ENCODE assay signal across 8 mouse cellular contexts in genomic region chr6:99026635-99027541, GRCm38 (mm10).
DNase-seq lines count a peak whose midpoint lies in the region; ATAC-seq and TF ChIP-seq lines count a peak whose summit lies in the region.

No protein-coding gene starts in this region.

- intact Hi-C loops in gastrocnemius, postnatal 36 days (cut with DNase I), result no loop called here

- peaks cover 4% of the 10 kb centered on the region; the same call in 1 of the 2 replicates for H3K27me3 ChIP-seq in embryonic facial prominence, embryonic 10.5 days (replicated peaks; ENCODE audit: low read depth, poor library complexity, severe bottlenecking)
- peaks cover 21% of the 10 kb centered on the region; the same call in 1 of the 2 replicates for H3K27me3 ChIP-seq in hindbrain, embryonic 15.5 days
- H3K27me3 ChIP-seq in megakaryocyte, embryonic 14.5 days (replicated peaks), result no peaks in the 10 kb centered on the region

- peak overlapping the region; percentile 87 for H3K4me2 ChIP-seq in hindbrain, embryonic 15.5 days

- TF ChIP-seq POLR2A in lung, adult 2 months (IDR thresholded peaks at IDR 0.05; ENCODE audit: borderline replicate concordance, extremely low read depth, low read depth, low read length), result no peak

- peak overlapping the region; percentile 35 for H3K9ac ChIP-seq in hindbrain, embryonic 15.5 days

- H3K36me3 ChIP-seq in embryonic facial prominence, embryonic 10.5 days (replicated peaks), result no peaks in the 10 kb centered on the region
- H3K36me3 ChIP-seq in hindbrain, embryonic 15.5 days, result no peaks in the 10 kb centered on the region
- no peaks in the 10 kb centered on the region for H3K36me3 ChIP-seq in megakaryocyte, embryonic 14.5 days (replicated peaks; ENCODE audit: low read length)

- H3K4me3 ChIP-seq in lung, adult 2 months (replicated peaks; ENCODE audit: extremely low read depth, low read depth, low read length), result peak overlapping the region; percentile 99
- peak overlapping the region; percentile 83 for H3K4me3 ChIP-seq in embryonic facial prominence, embryonic 10.5 days
- peak overlapping the region; percentile 50 for H3K4me3 ChIP-seq in hindbrain, embryonic 15.5 days
- peak overlapping the region; percentile 94 for H3K4me3 ChIP-seq in megakaryocyte, embryonic 14.5 days (replicated peaks)

- whole genome bisulfite sequencing in lung, adult 2 months, result 22% methylated on average over 19 of the region's 19 CpGs
- 13% methylated on average over 19 of the region's 19 CpGs for WGBS in embryonic facial prominence, embryonic 10.5 days
- WGBS in hindbrain, embryonic 15.5 days, result 13% methylated on average over 19 of the region's 19 CpGs

- no peak for DNase-seq in lung, adult 2 months
- DNase-seq in lung, postnatal 10 days, result no peak
- DNase-seq in embryonic facial prominence, embryonic 10.5 days (ENCODE audit: low spot score), result peak; percentile 41
- peak; percentile 51 for DNase-seq in thymus, postnatal 14 days
- DNase-seq in gastrocnemius, postnatal 36 days, result no peak
- no peak for DNase-seq in cerebellum, adult 9-11 months

- peak overlapping the region; percentile 91 for H3K27ac ChIP-seq in embryonic facial prominence, embryonic 10.5 days (replicated peaks)
- H3K27ac ChIP-seq in hindbrain, embryonic 15.5 days (replicated peaks), result peak overlapping the region; percentile 80

- TF ChIP-seq CTCF in lung, adult 2 months (IDR thresholded peaks at IDR 0.05; ENCODE audit: insufficient read depth, low read length), result no peak

- H3K4me1 ChIP-seq in lung, adult 2 months (ENCODE audit: control insufficient read depth, insufficient read depth, low read length), result peaks cover 20% of the 10 kb centered on the region
- H3K4me1 ChIP-seq in embryonic facial prominence, embryonic 10.5 days, result peaks cover 87% of the 10 kb centered on the region
- H3K4me1 ChIP-seq in hindbrain, embryonic 15.5 days (replicated peaks), result peaks cover 29% of the 10 kb centered on the region
- peaks cover 57% of the 10 kb centered on the region for H3K4me1 ChIP-seq in megakaryocyte, embryonic 14.5 days

- ATAC-seq in hindbrain, embryonic 15.5 days (ENCODE audit: low FRiP score, low read depth), result no peak

- H3K9me3 ChIP-seq in embryonic facial prominence, embryonic 10.5 days, result no peaks in the 10 kb centered on the region
- no peaks in the 10 kb centered on the region for H3K9me3 ChIP-seq in hindbrain, embryonic 15.5 days
- H3K9me3 ChIP-seq in megakaryocyte, embryonic 14.5 days, result no peaks in the 10 kb centered on the region

Comparison
In these comparisons a context has a peak if more than half of its experiments do, and no peak if none do; other contexts are left out.
1. DNase-seq: peak in embryonic facial prominence, embryonic 10.5 days (single experiment) and thymus, postnatal 14 days (single experiment); none in lung, adult 2 months (single experiment), lung, postnatal 10 days (single experiment), gastrocnemius, postnatal 36 days (0 of 2) and cerebellum, adult 9-11 months (single experiment).
2. Peak in every context shown above with its lines, with median percentiles within 50 percentile points of each other: H3K4me3 ChIP-seq.